Mouse (Mus musculus) monocyte, adult 2 months (primary cell): ENCODE results near the gene Olfr275.
"Not testable (repeated sequence)": the region's sequence is repeated elsewhere in the genome, so short reads cannot be mapped to it uniquely, and the experiment has no call there.

Experiments used
- DNase-seq, 2 experiments: peaks; one replicate each; pipeline ENCODE4 v3.0.0; 2022; ENCODE audit warnings: low spot score in 2 of 2, low read depth in 1 of 2

Olfr275 gene

GRCm38 (mm10) chr4:52814304-52814703 lies at the start of gene Olfr275:
Gene Olfr275, plus strand, starts transcription at chr4:52814604.
- no peak for DNase-seq

GRCm38 (mm10) chr4:52765612-52766011 lies 48.8 kb upstream of the Olfr275 start:
- DNase-seq, result no peak

- DNase-seq, result no peak
Measured at GRCm38 (mm10) chr4:52772186-52772585, 42.2 kb upstream of the Olfr275 start.

- DNase-seq, result no peak
Measured at GRCm38 (mm10) chr4:52800013-52800412, 14.4 kb upstream of the Olfr275 start.

- no peak for DNase-seq
Measured at GRCm38 (mm10) chr4:52811871-52812270, 2.5 kb upstream of the Olfr275 start.

- DNase-seq, result no peak
Measured at GRCm38 (mm10) chr4:52821375-52821774, 7.0 kb downstream of the Olfr275 start.

GRCm38 (mm10) chr4:52845411-52845810 lies 31.0 kb downstream of the Olfr275 start:
- DNase-seq, result not testable (repeated sequence)

- DNase-seq, result no peak
Measured at GRCm38 (mm10) chr4:52849039-52849635, 34.7 kb downstream of the Olfr275 start.

GRCm38 (mm10) chr4:52849672-52850071 lies 35.3 kb downstream of the Olfr275 start:
- DNase-seq, result no peak

GRCm38 (mm10) chr4:52859136-52859535 lies 44.7 kb downstream of the Olfr275 start, which contains the start of gene Olfr273:
Gene Olfr273, minus strand, starts transcription at chr4:52859236.
- DNase-seq, result no peak

- no peak for DNase-seq
Measured at GRCm38 (mm10) chr4:52864156-52864555, 49.8 kb downstream of the Olfr275 start.
